Mouse (Mus musculus) liver, adult 2 months (tissue): ENCODE data around the gene Gm13030. TPM values are rescaled to one million over a fixed set of nuclear protein-coding genes. Genes with fewer than 3 reads are reported as not detected.
"Not testable (repeated sequence)": the region's sequence is repeated elsewhere in the genome, so short reads cannot be mapped to it uniquely, and the experiment has no call there.

Experiments
- DNase-seq: peaks from one replicate; pipeline ENCODE4 v3.0.0-alpha.2; 2011; ENCODE audit warnings: low read depth, low spot score; ENCODE audit errors: extremely low read depth
- H3K27ac ChIP-seq: fragments of 200-500 bp; replicated peaks from 2 replicates; pipeline ENCODE4 v1.5.1; 2012; ENCODE audit warnings: low read depth, mild to moderate bottlenecking, control low read depth, inconsistent platforms, low read length; ENCODE audit not compliant: insufficient read depth
- H3K27me3 ChIP-seq: fragments of 200-500 bp; 2 replicates; pipeline ENCODE4 v1.6.1; 2012; ENCODE audit warnings: mild to moderate bottlenecking, moderate library complexity, low read length, inconsistent platforms; ENCODE audit not compliant: control insufficient read depth, insufficient read depth
- H3K36me3 ChIP-seq: fragments of 200-500 bp; 2 replicates; pipeline ENCODE4 v1.6.1; 2012; ENCODE audit warnings: low read length, inconsistent platforms; ENCODE audit not compliant: control insufficient read depth, insufficient read depth
- H3K4me1 ChIP-seq: fragments of 200-500 bp; 2 replicates; pipeline ENCODE4 v1.6.1; 2011; ENCODE audit warnings: low read length; ENCODE audit not compliant: control insufficient read depth, insufficient read depth
- H3K4me3 ChIP-seq: fragments of 200-500 bp; 2 replicates; pipeline ENCODE4 v1.5.1; 2011; ENCODE audit warnings: low read depth, mild to moderate bottlenecking, control low read depth, low read length, moderate library complexity; ENCODE audit not compliant: insufficient read depth
- H3K79me2 ChIP-seq: fragments of 200-500 bp; 2 replicates; pipeline ENCODE4 v1.6.1; 2012; ENCODE audit warnings: inconsistent platforms, mild to moderate bottlenecking, low read length, moderate library complexity; ENCODE audit not compliant: control insufficient read depth, insufficient read depth
- H3K9ac ChIP-seq: fragments of 200-500 bp; 2 replicates; pipeline ENCODE4 v1.6.1; 2012; ENCODE audit warnings: low read depth, mild to moderate bottlenecking, control low read depth, inconsistent platforms, low read length
- CTCF ChIP-seq: fragments of 200-500 bp; IDR thresholded peaks from 2 replicates; pipeline ENCODE4 v1.5.1; 2011; ENCODE audit warnings: low read depth, low read length, control low read depth
- POLR2A ChIP-seq: fragments of 200-500 bp; IDR thresholded peaks from 2 replicates; pipeline ENCODE4 v1.6.1; 2011; ENCODE audit warnings: low read length, control low read depth; ENCODE audit not compliant: insufficient read depth; ENCODE audit errors: extremely low read depth
- WGBS: fragments of 180-500 bp; shearing (Covaris S2); methylation state at CpG from one replicate; pipeline ENCODE4 v1.1.7; 2018; 5-methylcytosine and 5-hydroxymethylcytosine counted together
- polyA plus RNA-seq: library from polyadenylated mRNA; depleted of rRNA; stranded (reverse); fragments of >200 nt; gene quantifications from 2 replicates; pipeline ENCODE4 v1.2.3, GENCODE M21; 2012
- total RNA-seq: library from RNA; depleted of rRNA; stranded (reverse); fragments of >200 nt; gene quantifications from 2 replicates; pipeline ENCODE4 v1.2.3, GENCODE M21; 2014

Gene Gm13030
- total and polyA plus RNA-seq, 2 experiments = not detected

DNA sequence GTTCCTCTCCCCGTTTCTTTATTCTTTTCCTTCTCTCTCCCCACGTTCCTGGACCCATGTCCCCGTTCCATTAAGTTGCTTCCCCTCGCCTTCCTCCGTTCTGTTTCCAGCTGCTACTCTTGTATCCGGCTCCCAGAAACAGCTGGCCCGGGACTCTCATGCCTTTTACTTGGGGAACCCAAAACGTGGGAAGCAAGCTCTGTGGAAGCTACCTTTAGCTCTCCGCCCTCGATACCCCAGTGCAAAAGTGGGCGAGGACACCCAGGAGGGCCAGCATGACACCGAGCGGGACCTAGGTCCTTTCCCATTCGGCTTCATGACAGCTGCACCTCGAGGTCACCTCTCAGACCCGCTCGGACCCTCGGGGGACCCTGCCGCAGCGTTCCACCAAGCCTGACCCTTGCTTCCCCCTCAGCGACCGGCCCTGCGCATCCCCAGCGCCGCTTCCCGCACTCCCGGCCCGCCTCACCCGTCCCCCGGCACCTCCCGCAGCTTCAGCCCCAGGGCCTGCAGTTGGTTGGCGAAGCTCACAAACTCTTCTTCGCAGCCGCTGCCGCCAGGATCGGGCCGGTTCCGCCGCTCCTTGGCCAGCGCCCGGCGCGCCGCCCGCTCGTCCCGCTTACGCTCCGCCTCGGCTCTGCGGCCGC is 39.5 kb upstream of the Gm13030 start:
- H3K4me3 ChIP-seq = peak overlapping the region; percentile 77
- no peak for TF ChIP-seq CTCF
- no peak for TF ChIP-seq POLR2A
- peak overlapping the region; percentile 81 for H3K9ac ChIP-seq
- H3K79me2 ChIP-seq = peaks cover 11% of the 10 kb centered on the region; the same call in 1 of the 2 replicates
- H3K27ac ChIP-seq = peak overlapping the region; percentile 43
- H3K36me3 ChIP-seq = no peaks in the 10 kb centered on the region
- peaks cover 5% of the 10 kb centered on the region for H3K4me1 ChIP-seq
- H3K27me3 ChIP-seq = no peaks in the 10 kb centered on the region
- 2% methylated on average over 52 of the region's 52 CpGs for WGBS
- DNase-seq = peak; percentile 8

DNA sequence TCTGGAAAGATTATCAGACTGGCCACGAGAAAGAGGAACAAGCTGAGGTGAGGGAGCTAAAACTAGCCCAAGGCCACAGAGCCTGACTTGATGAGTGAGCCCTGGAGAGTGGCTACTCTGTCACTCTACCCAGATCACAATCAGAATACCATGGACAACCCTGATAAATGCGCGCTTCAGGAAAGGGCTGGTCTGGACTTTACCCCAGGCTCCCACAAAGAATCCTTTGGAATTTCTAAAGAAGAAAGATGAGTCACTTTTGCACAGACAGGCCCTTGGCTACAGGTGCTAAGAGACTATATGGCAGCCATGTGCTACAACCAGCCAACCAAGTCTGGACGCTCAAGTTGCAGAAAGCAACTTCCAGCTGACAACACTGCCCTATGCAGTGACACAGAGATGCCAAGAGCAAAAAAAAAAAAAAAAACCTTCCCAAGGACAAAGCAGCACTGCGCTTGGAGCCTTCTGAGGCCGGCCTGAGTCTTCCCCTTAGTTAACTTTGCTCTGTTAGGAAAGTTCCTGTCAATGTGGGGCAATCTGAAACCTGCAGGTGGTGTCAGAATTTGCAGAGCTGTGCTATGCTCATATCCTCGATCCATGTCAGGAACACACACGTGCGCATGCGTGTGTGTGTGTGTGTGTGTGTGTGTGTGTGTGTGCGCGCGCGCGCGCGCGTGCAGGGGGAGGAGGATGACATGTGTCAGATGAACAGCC is 32.0 kb upstream of the Gm13030 start:
- no peaks in the 10 kb centered on the region for H3K27me3 ChIP-seq
- TF ChIP-seq POLR2A (no peak), CTCF (no peak)
- 95% methylated on average over 18 of the region's 18 CpGs for WGBS
- H3K4me3 ChIP-seq = no peak overlapping the region
- H3K79me2 ChIP-seq = no peaks in the 10 kb centered on the region
- no peak overlapping the region for H3K27ac ChIP-seq
- peaks cover 12% of the 10 kb centered on the region for H3K36me3 ChIP-seq
- no peak overlapping the region for H3K9ac ChIP-seq
- H3K4me1 ChIP-seq = no peaks in the 10 kb centered on the region
- DNase-seq = no peak

DNA sequence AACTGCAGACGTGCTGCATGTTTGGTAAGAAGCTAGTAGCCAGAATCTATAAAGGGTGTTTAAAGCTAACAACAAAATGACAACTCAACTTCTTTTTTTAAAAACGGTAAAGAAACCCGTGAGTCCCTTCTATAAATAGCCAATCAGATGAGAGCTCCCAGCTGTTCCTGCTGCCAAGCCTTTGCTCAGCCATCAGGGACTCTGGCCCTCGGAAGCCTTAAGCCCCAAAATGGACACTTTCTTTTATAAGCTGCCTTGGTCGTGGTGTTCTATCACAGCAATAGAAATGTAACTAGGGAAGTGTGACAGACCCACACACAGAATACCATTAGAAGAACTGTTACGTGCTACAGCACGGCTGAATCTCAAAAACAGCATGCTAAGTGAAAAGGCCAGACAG is 25.6 kb upstream of the Gm13030 start:
- H3K36me3 ChIP-seq = peaks cover 22% of the 10 kb centered on the region

DNA sequence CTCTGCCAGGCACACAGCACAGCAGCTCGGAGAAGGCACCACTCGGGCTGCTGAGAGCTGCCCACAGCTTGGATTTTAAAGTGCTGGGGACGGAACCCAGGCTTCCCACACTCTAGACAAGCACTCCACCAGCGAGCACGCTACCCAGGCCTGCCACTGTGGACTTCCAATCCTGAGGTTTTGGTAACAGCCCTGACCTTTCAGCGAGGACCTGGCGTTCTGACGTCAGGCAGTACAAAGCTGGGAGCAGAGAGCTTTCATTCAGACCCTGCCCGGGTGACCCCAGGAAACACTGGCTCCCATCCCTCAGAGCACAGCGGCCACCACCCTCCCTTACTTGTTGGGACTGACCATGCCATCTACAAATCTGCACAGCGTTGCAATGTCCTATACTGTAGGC is 20.0 kb upstream of the Gm13030 start:
- H3K4me3 ChIP-seq, H3K79me2 ChIP-seq, H3K36me3 ChIP-seq, DNase-seq, H3K9ac ChIP-seq, H3K27me3 ChIP-seq, H3K27ac ChIP-seq, H3K4me1 ChIP-seq: not testable (repeated sequence)
- 94% methylated on average over 11 of the region's 11 CpGs for WGBS

More for the DNA sequence above, 25.6 kb upstream of the Gm13030 start:
- DNase-seq = no peak
- H3K4me3 ChIP-seq = no peak overlapping the region
- H3K27me3 ChIP-seq = no peaks in the 10 kb centered on the region
- 89% methylated on average over 7 of the region's 7 CpGs for WGBS
- H3K4me1 ChIP-seq = no peaks in the 10 kb centered on the region
- no peak overlapping the region for H3K27ac ChIP-seq
- TF ChIP-seq POLR2A (no peak), CTCF (no peak)
- H3K9ac ChIP-seq = no peak overlapping the region
- no peaks in the 10 kb centered on the region for H3K79me2 ChIP-seq

DNA sequence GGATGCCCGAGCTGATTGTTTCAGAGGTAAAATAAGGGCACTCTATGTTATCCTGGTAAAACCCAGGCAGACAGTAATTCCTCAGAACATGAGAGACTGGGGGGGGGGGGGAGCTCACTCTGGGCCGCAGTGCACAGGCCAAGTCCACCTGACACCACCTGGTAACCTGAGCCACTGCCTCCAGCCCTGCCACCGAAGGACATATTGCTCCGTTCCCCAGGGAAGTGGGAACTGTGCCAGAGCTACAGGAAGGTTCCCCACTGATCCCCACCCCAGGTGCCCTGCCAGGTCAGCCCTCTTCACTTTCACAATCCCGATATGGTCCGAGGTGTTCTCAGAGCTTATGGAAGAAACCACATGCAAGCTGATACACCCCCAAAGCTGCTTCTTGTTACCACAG is 18.9 kb upstream of the Gm13030 start:
- Histone ChIP-seq H3K36me3 (peaks cover 7% of the 10 kb centered on the region; the same call in 1 of the 2 replicates), H3K27ac (no peak overlapping the region), H3K4me1 (no peaks in the 10 kb centered on the region), H3K4me3 (no peak overlapping the region), H3K27me3 (no peaks in the 10 kb centered on the region), H3K79me2 (no peaks in the 10 kb centered on the region), H3K9ac (no peak overlapping the region)
- TF ChIP-seq CTCF = no peak
- no peak for TF ChIP-seq POLR2A
- no peak for DNase-seq
- WGBS = 83% methylated on average over 6 of the region's 6 CpGs

DNA sequence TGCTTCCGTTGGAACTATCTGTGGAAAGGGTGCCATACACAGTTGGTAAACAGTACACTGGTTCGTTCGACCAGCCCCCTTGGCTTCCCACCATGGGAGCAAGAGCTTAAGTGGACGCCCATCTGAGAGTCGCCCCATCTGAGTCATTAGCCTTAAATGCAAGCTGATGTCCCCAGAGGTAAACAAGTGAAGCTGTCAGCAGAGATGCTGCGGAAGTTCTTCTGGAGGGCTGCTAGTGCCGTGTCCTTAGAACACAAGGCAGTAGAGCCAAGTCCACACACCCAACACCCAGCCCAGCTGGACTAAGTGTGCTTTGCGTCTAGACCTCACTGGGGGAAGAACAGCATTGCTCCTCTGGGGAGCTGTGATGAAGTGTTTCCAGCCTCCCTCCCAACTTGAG is 15.9 kb upstream of the Gm13030 start:
- H3K4me1 ChIP-seq = no peaks in the 10 kb centered on the region
- WGBS = 68% methylated on average over 8 of the region's 8 CpGs
- no peak for DNase-seq
- no peak overlapping the region for H3K9ac ChIP-seq
- H3K27ac ChIP-seq = no peak overlapping the region
- H3K36me3 ChIP-seq = peaks cover 2% of the 10 kb centered on the region; the same call in 1 of the 2 replicates
- H3K79me2 ChIP-seq = no peaks in the 10 kb centered on the region
- no peak overlapping the region for H3K4me3 ChIP-seq
- no peak for TF ChIP-seq CTCF
- TF ChIP-seq POLR2A = no peak
- no peaks in the 10 kb centered on the region for H3K27me3 ChIP-seq
